Comparison of ENCODE assay signal across 34 mouse cellular contexts in the genomic region with DNA sequence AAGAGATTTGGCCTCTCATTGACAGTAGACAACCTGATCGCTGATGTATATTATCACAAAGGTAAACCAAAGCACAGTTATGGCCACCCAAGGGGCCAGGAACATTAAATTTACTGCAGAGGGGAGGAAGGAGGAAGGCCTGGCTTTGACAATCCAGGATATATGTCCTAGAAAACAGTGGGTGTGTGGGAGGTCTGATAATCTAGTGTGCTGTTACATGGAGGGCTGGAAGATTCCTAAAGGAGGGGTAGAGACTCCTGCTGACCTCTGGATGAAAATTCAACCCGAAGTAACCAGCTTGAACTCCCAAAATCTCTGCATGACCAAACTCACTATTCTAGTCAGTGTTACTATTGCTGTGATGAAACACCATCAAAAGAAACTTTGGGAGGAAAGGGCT. TPM values are rescaled to one million over a fixed set of nuclear protein-coding genes. Genes with fewer than 3 reads are reported as not detected.
"Had no signal": no experiment of that assay in that cellular context is flagged by ENCODE, and none has a peak within 500 bp of the region (broad histone marks: within the 10 kb centered on the region; RNA-seq: fewer than 3 reads in every experiment).

No protein-coding gene starts in this region.

- H3K9me3 ChIP-seq: embryonic facial prominence, embryonic 10.5 days; embryonic facial prominence, embryonic 12.5 days; embryonic facial prominence, embryonic 13.5 days; embryonic facial prominence, embryonic 15.5 days; forebrain, embryonic 10.5 days; forebrain, embryonic 12.5 days; forebrain, embryonic 13.5 days; forebrain, embryonic 15.5 days had no signal

- H3K9ac ChIP-seq: embryonic facial prominence, embryonic 12.5 days; embryonic facial prominence, embryonic 13.5 days; embryonic facial prominence, embryonic 15.5 days; forebrain, embryonic 12.5 days; forebrain, embryonic 13.5 days; forebrain, embryonic 15.5 days; forebrain, postnatal 0 days had no signal

- DNase-seq: cerebellum, adult 18-20 months; cerebellum, adult 2 months; cerebellum, adult 8-10 months; cerebellum, adult 9-10 months; cerebellum, adult 9-11 months; cerebellum, postnatal 10 days; cerebellum, postnatal 14 days; cerebellum, postnatal 25 days; cerebellum, postnatal 36 days; embryo, embryonic 11 days; forebrain, postnatal 0 days; gastrocnemius, adult 2 months; gastrocnemius, postnatal 10 days; gastrocnemius, postnatal 14 days; gastrocnemius, postnatal 25 days; gastrocnemius, postnatal 36 days; heart, adult 11 months had no signal

- H3K4me1 ChIP-seq: embryonic facial prominence, embryonic 10.5 days; embryonic facial prominence, embryonic 12.5 days; embryonic facial prominence, embryonic 13.5 days; embryonic facial prominence, embryonic 15.5 days; forebrain, embryonic 10.5 days; forebrain, embryonic 12.5 days; forebrain, embryonic 13.5 days; forebrain, embryonic 15.5 days had no signal

- ATAC-seq: forebrain, embryonic 13.5 days; forebrain, embryonic 14.5 days; forebrain, embryonic 15.5 days; forebrain, embryonic 16.5 days; forebrain, postnatal 0 days had no signal

- H3K36me3 ChIP-seq: embryonic facial prominence, embryonic 10.5 days; embryonic facial prominence, embryonic 12.5 days; embryonic facial prominence, embryonic 13.5 days; embryonic facial prominence, embryonic 15.5 days; forebrain, embryonic 10.5 days; forebrain, embryonic 12.5 days; forebrain, embryonic 15.5 days had no signal

- H3K27me3 ChIP-seq: embryonic facial prominence, embryonic 12.5 days; embryonic facial prominence, embryonic 13.5 days; embryonic facial prominence, embryonic 15.5 days; forebrain, embryonic 12.5 days; forebrain, embryonic 13.5 days; forebrain, embryonic 15.5 days had no signal

- H3K4me3 ChIP-seq: embryonic facial prominence, embryonic 10.5 days; embryonic facial prominence, embryonic 12.5 days; embryonic facial prominence, embryonic 13.5 days; embryonic facial prominence, embryonic 15.5 days; erythroblast, embryonic 14.5 days; forebrain, embryonic 10.5 days; forebrain, embryonic 12.5 days; forebrain, embryonic 13.5 days; forebrain, embryonic 15.5 days; gastrocnemius, adult 2 months had no signal

- H3K27ac ChIP-seq: embryonic facial prominence, embryonic 10.5 days; embryonic facial prominence, embryonic 12.5 days; embryonic facial prominence, embryonic 13.5 days; embryonic facial prominence, embryonic 15.5 days; forebrain, embryonic 10.5 days; forebrain, embryonic 12.5 days; forebrain, embryonic 13.5 days; forebrain, embryonic 15.5 days; gastrocnemius, adult 2 months had no signal

- H3K4me2 ChIP-seq: embryonic facial prominence, embryonic 12.5 days; embryonic facial prominence, embryonic 13.5 days; embryonic facial prominence, embryonic 15.5 days; forebrain, embryonic 12.5 days; forebrain, embryonic 13.5 days; forebrain, embryonic 15.5 days had no signal

RNA-seq across cellular contexts. Expression of gene Olfr764-ps1, which starts 11.4 kb away (rescaled TPM):
- polyA plus RNA-seq: cerebellum, adult 2 months; cortical plate, adult 2 months; embryonic facial prominence, embryonic 10.5 days; embryonic facial prominence, embryonic 11.5 days; embryonic facial prominence, embryonic 12.5 days; embryonic facial prominence, embryonic 13.5 days; embryonic facial prominence, embryonic 14.5 days; embryonic facial prominence, embryonic 15.5 days; erythroblast, embryonic 14.5 days; forebrain, embryonic 10.5 days; forebrain, embryonic 11.5 days; forebrain, embryonic 12.5 days; forebrain, embryonic 13.5 days; forebrain, embryonic 14.5 days; forebrain, embryonic 15.5 days; forebrain, embryonic 16.5 days; forebrain, postnatal 0 days; frontal cortex, adult 2 months; gonadal fat pad, adult 2 months had no signal

RNA-seq across cellular contexts. Expression of gene Olfr763, which starts 17.8 kb away (rescaled TPM):
- polyA plus RNA-seq: cerebellum, adult 2 months; cortical plate, adult 2 months; embryonic facial prominence, embryonic 10.5 days; embryonic facial prominence, embryonic 11.5 days; embryonic facial prominence, embryonic 12.5 days; embryonic facial prominence, embryonic 13.5 days; embryonic facial prominence, embryonic 14.5 days; embryonic facial prominence, embryonic 15.5 days; erythroblast, embryonic 14.5 days; forebrain, embryonic 10.5 days; forebrain, embryonic 11.5 days; forebrain, embryonic 12.5 days; forebrain, embryonic 13.5 days; forebrain, embryonic 14.5 days; forebrain, embryonic 15.5 days; forebrain, embryonic 16.5 days; forebrain, postnatal 0 days; frontal cortex, adult 2 months; gonadal fat pad, adult 2 months had no signal

RNA-seq across cellular contexts. Expression of gene Olfr765, which starts 21.5 kb away (rescaled TPM):
- polyA plus RNA-seq: cerebellum, adult 2 months; cortical plate, adult 2 months; embryonic facial prominence, embryonic 10.5 days; embryonic facial prominence, embryonic 11.5 days; embryonic facial prominence, embryonic 12.5 days; embryonic facial prominence, embryonic 13.5 days; embryonic facial prominence, embryonic 14.5 days; embryonic facial prominence, embryonic 15.5 days; erythroblast, embryonic 14.5 days; forebrain, embryonic 10.5 days; forebrain, embryonic 11.5 days; forebrain, embryonic 12.5 days; forebrain, embryonic 13.5 days; forebrain, embryonic 14.5 days; forebrain, embryonic 15.5 days; forebrain, embryonic 16.5 days; forebrain, postnatal 0 days; frontal cortex, adult 2 months; gonadal fat pad, adult 2 months had no signal

RNA-seq across cellular contexts. Expression of gene Olfr9, which starts 39.1 kb away (rescaled TPM):
- polyA plus RNA-seq: cerebellum, adult 2 months; cortical plate, adult 2 months; embryonic facial prominence, embryonic 10.5 days; embryonic facial prominence, embryonic 11.5 days; embryonic facial prominence, embryonic 12.5 days; embryonic facial prominence, embryonic 13.5 days; embryonic facial prominence, embryonic 14.5 days; embryonic facial prominence, embryonic 15.5 days; erythroblast, embryonic 14.5 days; forebrain, embryonic 10.5 days; forebrain, embryonic 11.5 days; forebrain, embryonic 12.5 days; forebrain, embryonic 13.5 days; forebrain, embryonic 14.5 days; forebrain, embryonic 15.5 days; forebrain, embryonic 16.5 days; forebrain, postnatal 0 days; frontal cortex, adult 2 months; gonadal fat pad, adult 2 months had no signal

RNA-seq across cellular contexts. Expression of gene Olfr766-ps1, which starts 40.4 kb away (rescaled TPM):
- polyA plus RNA-seq: cerebellum, adult 2 months; cortical plate, adult 2 months; embryonic facial prominence, embryonic 10.5 days; embryonic facial prominence, embryonic 11.5 days; embryonic facial prominence, embryonic 12.5 days; embryonic facial prominence, embryonic 13.5 days; embryonic facial prominence, embryonic 14.5 days; erythroblast, embryonic 14.5 days; forebrain, embryonic 10.5 days; forebrain, embryonic 11.5 days; forebrain, embryonic 12.5 days; forebrain, embryonic 13.5 days; forebrain, embryonic 14.5 days; forebrain, embryonic 15.5 days; forebrain, embryonic 16.5 days; forebrain, postnatal 0 days; frontal cortex, adult 2 months; gonadal fat pad, adult 2 months had no signal
